Mouse (Mus musculus) forebrain, embryonic 11.5 days (tissue): Measurements from ENCODE around the gene Oxt. TPM values are rescaled to one million over a fixed set of nuclear protein-coding genes. Genes with fewer than 3 reads are reported as not detected.
A peak's percentile ranks its signal among the peaks of the same experiment; 100 is the strongest.

Source experiments
- ATAC-seq: fragments of 200-750 bp; cut with Nextera tagmentation; replicated peaks from 2 replicates; pipeline ENCODE4 v1.8.0; 2017; ENCODE audit warnings: moderate TSS enrichment; ENCODE audit not compliant: low FRiP score
- DNase-seq: peaks from one replicate; pipeline ENCODE4 v3.0.0-alpha.2; 2017; ENCODE audit warnings: low spot score
- H3K27ac ChIP-seq: fragments of 300-500 bp; sonication (generic); 2 replicates; pipeline ENCODE4 v1.5.1; 2014; ENCODE audit warnings: low read depth, low read length
- H3K27me3 ChIP-seq: fragments of 300-500 bp; sonication (generic); 2 replicates; pipeline ENCODE4 v1.6.1; 2014; ENCODE audit warnings: mild to moderate bottlenecking, low read length, mixed read lengths; ENCODE audit not compliant: control insufficient read depth, insufficient read depth
- H3K36me3 ChIP-seq: fragments of 300-500 bp; sonication (generic); 2 replicates; pipeline ENCODE4 v1.6.1; 2014; ENCODE audit warnings: mild to moderate bottlenecking, low read length, moderate library complexity, mixed read lengths; ENCODE audit not compliant: control insufficient read depth, insufficient read depth
- H3K4me1 ChIP-seq: fragments of 300-500 bp; sonication (generic); replicated peaks from 2 replicates; pipeline ENCODE4 v1.6.1; 2014; ENCODE audit warnings: low read length, mixed read lengths; ENCODE audit not compliant: control insufficient read depth, insufficient read depth
- H3K4me2 ChIP-seq: fragments of 300-500 bp; sonication (generic); 2 replicates; pipeline ENCODE4 v1.6.1; 2014; ENCODE audit warnings: low read depth, mild to moderate bottlenecking, low read length, moderate library complexity, mixed read lengths; ENCODE audit not compliant: severe bottlenecking
- H3K4me3 ChIP-seq: fragments of 300-500 bp; sonication (generic); 2 replicates; pipeline ENCODE4 v1.5.1; 2014; ENCODE audit warnings: low read depth, low read length
- H3K9ac ChIP-seq: fragments of 300-500 bp; sonication (generic); 2 replicates; pipeline ENCODE4 v1.6.1; 2014; ENCODE audit warnings: low read length
- H3K9me3 ChIP-seq: fragments of 300-500 bp; sonication (generic); 2 replicates; pipeline ENCODE4 v1.6.1; 2016; ENCODE audit warnings: low read length, mixed read lengths; ENCODE audit not compliant: control insufficient read depth
- WGBS: fragments of 180-500 bp; shearing (Covaris S2); extraction: QIAGEN DNeasy Blood & Tissue Kit; methylation state at CpG from one replicate; pipeline ENCODE4 v1.1.7; 2014; 5-methylcytosine and 5-hydroxymethylcytosine counted together
- polyA plus RNA-seq: library from polyadenylated mRNA; unstranded; fragments of >200 nt; fragmentation: Nextera tagmentation; extraction: Ambion mirVana; gene quantifications from 2 replicates; pipeline ENCODE4 v1.2.1, GENCODE M21; 2014

The Oxt gene
- polyA plus RNA-seq, 1 experiment from 2014 or later: not detected

DNA sequence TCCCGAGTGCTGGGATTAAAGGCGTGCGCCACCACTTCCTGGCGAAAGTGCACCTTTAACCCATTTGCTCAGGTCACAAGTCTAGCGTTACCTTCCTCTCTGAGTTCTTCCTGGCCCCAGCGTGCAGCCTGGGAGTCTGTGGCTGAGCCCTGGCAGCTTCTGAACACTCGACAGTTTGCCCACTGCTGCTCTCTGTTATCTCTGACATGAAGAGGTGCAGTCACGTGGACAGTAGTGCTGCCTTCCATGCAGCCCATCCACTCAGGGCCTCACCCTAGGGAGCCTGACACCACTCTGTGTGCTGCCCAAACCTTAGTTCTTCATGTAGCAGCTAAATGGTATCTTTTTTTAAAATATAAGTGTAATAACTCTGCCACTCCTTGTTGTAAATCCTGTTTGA is 29.0 kb upstream of the Oxt start:
- H3K27me3 ChIP-seq: no peaks in the 10 kb centered on the region
- H3K4me3 ChIP-seq: no peak overlapping the region
- no peak overlapping the region for H3K27ac ChIP-seq
- H3K9ac ChIP-seq: no peak overlapping the region
- no peak overlapping the region for H3K4me2 ChIP-seq
- no peaks in the 10 kb centered on the region for H3K9me3 ChIP-seq
- ATAC-seq (no peak), DNase-seq (no peak)
- WGBS: 92% methylated on average over 8 of the region's 8 CpGs
- no peaks in the 10 kb centered on the region for H3K4me1 ChIP-seq
- peaks cover 2% of the 10 kb centered on the region; the same call in 1 of the 2 replicates for H3K36me3 ChIP-seq

DNA sequence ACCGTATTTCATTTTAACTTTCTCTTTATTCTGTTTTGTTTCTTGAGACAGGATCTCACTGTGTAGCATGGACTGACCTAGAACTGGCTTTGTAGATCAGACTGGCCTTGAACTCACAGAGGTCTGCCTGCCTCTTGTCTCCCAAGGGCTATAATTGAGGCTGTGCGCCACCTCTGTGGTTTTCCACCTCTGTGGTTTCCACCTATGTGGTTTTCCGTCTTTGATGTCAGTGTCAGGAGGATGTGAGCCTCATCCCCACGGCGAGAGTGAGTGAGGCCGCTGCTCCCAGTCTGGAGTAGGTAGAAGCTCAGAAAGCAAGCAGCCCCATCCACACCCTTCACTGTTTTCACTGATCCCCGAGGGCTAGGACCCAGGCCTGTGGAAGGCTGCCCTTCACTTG is 21.1 kb upstream of the Oxt start:
- DNase-seq (no peak), ATAC-seq (no peak)
- Histone ChIP-seq H3K27ac (no peak overlapping the region), H3K4me1 (no peaks in the 10 kb centered on the region), H3K4me3 (no peak overlapping the region), H3K4me2 (no peak overlapping the region), H3K27me3 (no peaks in the 10 kb centered on the region), H3K36me3 (no peaks in the 10 kb centered on the region; the same call in 1 of the 2 replicates), H3K9ac (no peak overlapping the region), H3K9me3 (no peaks in the 10 kb centered on the region)
- 87% methylated on average over 7 of the region's 7 CpGs for WGBS

DNA sequence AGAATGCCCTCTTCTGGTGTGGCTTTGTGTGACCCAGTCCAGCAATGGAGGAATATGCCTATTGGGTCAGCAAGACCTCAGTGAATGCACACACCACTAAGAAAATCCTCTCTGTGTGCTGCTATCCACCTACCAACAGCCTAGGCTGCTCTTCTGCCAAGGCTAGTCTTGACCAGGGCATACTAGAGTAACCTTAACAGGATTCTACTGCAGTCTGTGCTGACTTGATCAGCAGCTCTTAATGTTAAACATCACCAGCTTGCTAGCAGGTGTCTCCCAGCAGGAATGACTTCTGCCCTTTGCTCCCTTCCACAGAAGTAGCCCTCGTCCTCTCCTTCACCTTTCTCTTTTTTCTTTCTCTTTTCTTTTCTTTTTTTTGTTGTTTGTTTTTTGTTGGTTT is 19.7 kb upstream of the Oxt start:
- DNase-seq: no peak
- H3K27ac ChIP-seq: no peak overlapping the region
- H3K4me3 ChIP-seq: no peak overlapping the region
- no peaks in the 10 kb centered on the region for H3K27me3 ChIP-seq
- no peak overlapping the region for H3K4me2 ChIP-seq
- H3K9me3 ChIP-seq: no peaks in the 10 kb centered on the region
- H3K4me1 ChIP-seq: no peaks in the 10 kb centered on the region
- WGBS: 81% methylated on average over 1 of the region's 1 CpGs
- no peak overlapping the region for H3K9ac ChIP-seq
- no peaks in the 10 kb centered on the region; the same call in 1 of the 2 replicates for H3K36me3 ChIP-seq
- ATAC-seq: no peak

DNA sequence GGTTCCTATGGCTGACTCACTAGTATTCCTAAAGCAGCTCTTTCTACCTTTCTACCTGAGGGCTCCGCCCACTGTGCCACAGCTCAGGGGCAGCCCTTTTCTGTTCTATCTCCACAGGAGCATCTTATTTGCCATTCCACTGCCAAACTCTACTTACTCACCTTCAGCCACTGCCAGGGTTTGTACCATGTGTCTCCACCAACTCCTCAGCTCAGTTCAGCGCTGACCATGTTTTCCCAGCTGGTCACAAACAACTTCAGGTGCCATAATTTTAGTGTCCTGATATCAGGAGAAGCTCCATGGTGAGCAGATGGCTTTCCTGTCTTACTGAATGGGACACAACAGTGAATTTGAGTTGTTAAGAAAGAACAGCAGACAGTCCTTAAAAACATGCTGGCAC is 18.5 kb upstream of the Oxt start:
- Histone ChIP-seq H3K36me3 (no peaks in the 10 kb centered on the region; the same call in 1 of the 2 replicates), H3K4me3 (no peak overlapping the region), H3K9me3 (no peaks in the 10 kb centered on the region), H3K27me3 (no peaks in the 10 kb centered on the region), H3K4me2 (no peak overlapping the region), H3K4me1 (no peaks in the 10 kb centered on the region), H3K9ac (no peak overlapping the region), H3K27ac (no peak overlapping the region)
- DNase-seq (no peak), ATAC-seq (no peak)
- 97% methylated on average over 2 of the region's 2 CpGs for WGBS

DNA sequence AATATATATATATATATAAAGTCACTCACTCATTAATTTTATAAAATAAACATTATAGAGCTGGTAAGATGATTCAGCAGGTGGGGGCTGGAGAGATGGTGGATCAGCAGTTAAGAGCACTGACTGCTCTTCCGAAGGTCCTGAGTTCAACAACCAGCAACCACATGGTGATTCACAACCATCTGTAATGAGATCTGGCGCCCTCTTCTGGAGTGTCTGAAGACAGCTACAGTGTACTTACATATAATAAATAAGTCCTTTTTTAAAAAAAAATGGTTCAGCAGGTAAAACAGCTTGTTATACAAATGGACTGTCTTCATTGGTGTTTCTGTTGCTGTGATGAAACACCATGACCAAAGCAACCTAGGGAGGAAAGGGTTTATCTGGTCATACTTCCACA is 18.0 kb upstream of the Oxt start:
- Histone ChIP-seq H3K36me3 (no peaks in the 10 kb centered on the region; the same call in 1 of the 2 replicates), H3K27me3 (no peaks in the 10 kb centered on the region), H3K9ac (no peak overlapping the region), H3K4me2 (no peak overlapping the region), H3K27ac (no peak overlapping the region), H3K4me1 (peaks cover 3% of the 10 kb centered on the region; the same call in 1 of the 2 replicates), H3K9me3 (no peaks in the 10 kb centered on the region), H3K4me3 (no peak overlapping the region)
- ATAC-seq: no peak
- DNase-seq: no peak
- 69% methylated on average over 2 of the region's 2 CpGs for WGBS

DNA sequence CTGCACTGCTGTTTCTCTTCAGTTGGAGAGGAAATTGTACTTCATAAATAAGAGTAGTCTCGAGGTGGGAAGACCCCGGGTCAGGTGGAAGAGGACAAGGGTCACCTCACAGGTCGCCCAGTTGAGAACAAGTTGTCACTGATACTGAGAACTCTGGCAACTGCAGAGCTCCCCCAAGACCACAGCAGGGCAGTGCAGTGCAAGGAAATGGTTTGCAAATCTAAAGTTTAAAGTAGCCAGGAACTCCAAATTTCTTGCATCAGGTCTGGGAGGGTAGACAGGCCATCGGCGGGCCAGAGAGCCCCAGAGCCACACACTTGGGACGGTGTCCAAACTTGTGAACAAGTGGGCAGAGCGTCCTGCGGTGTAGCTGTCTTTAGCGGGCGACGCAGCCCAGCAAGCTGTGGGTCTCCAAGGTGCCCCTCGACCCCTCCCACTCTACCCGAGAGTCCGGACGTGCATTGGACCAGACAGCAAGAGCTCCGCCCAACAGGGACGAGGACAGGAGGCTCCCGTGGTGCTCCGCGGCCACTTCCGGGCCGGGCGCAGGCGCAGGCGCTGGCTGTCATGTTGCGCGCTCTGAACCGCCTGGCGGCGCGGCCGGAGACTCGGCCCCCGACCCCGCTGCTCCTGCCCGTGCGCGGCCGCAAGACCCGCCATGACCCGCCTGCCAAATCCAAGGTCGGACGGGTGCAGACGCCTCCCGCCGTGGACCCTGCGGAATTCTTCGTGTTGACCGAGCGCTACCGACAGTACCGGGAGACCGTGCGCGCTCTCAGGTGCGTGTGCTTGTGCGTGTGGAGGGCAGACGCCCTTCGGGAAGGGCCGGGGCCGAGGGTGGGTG is 12.5 kb upstream of the Oxt start, which contains the start of gene Mrps26:
Mrps26 (plus strand) TSS at position 531 of the 844 bp plus-strand sequence.
- ATAC-seq (peak; percentile 99), DNase-seq (peak; percentile 95)
- Histone ChIP-seq H3K27me3 (no peaks in the 10 kb centered on the region), H3K9me3 (no peaks in the 10 kb centered on the region), H3K9ac (peak within 1 kb of the TSS; percentile 85), H3K4me1 (peaks cover 7% of the 10 kb centered on the region; the same call in 1 of the 2 replicates), H3K4me3 (peak within 1 kb of the TSS; percentile 86), H3K27ac (no peak within 1 kb of the TSS; the same call in 1 of the 2 replicates), H3K4me2 (peak within 1 kb of the TSS; percentile 93), H3K36me3 (no peaks in the 10 kb centered on the region; the same call in 1 of the 2 replicates)
- WGBS: under 1% methylated on average over 61 of the region's 61 CpGs

DNA sequence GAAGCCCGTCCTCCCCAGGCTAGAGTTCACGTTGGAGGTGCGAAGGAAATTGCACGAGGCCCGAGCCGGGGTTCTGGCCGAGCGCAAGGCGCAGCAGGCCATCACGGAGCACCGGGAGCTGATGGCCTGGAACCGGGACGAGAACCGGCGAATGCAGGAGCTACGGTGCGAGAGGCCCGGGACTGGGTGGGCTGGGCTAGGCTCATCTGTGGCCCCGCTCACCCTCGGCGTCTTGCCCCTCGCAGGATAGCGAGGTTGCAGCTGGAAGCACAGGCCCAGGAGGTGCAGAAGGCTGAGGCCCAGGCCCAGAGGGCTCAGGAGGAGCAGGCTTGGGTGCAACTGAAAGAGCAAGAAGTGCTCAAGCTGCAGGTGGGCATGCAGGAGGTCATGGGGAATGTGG is 11.9 kb upstream of the Oxt start:
- under 1% methylated on average over 23 of the region's 23 CpGs for WGBS
- peak overlapping the region; percentile 93 for H3K4me2 ChIP-seq
- no peaks in the 10 kb centered on the region for H3K9me3 ChIP-seq
- no peaks in the 10 kb centered on the region; the same call in 1 of the 2 replicates for H3K36me3 ChIP-seq
- DNase-seq (no peak), ATAC-seq (peak; percentile 41)
- H3K27me3 ChIP-seq: no peaks in the 10 kb centered on the region
- peak overlapping the region; percentile 86 for H3K4me3 ChIP-seq
- peaks cover 7% of the 10 kb centered on the region; the same call in 1 of the 2 replicates for H3K4me1 ChIP-seq
- no peak overlapping the region for H3K27ac ChIP-seq
- H3K9ac ChIP-seq: peak overlapping the region; percentile 85

DNA sequence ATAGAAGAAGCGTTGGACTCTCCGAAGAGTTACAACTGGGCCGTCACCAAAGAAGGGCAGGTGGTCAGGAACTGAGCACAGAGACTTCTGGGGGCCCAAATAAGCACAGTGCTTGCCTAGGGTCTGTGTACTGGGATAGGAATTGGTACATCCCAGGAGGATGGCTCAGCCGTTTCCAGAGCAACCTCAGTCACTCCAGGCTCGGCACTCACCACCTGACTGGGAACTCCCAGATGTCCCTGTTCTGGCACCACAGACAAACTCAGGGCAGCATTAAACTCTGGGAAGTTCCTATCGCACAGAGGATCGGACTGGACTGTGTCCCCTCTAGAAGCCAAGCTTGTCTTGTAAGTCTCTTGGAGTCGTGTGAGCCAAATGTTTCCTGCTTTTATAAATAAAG is 11.0 kb upstream of the Oxt start:
- DNase-seq (no peak), ATAC-seq (no peak)
- Histone ChIP-seq H3K4me3 (no peak overlapping the region), H3K27ac (no peak overlapping the region), H3K4me1 (peaks cover 7% of the 10 kb centered on the region; the same call in 1 of the 2 replicates), H3K9ac (no peak overlapping the region), H3K27me3 (no peaks in the 10 kb centered on the region), H3K36me3 (no peaks in the 10 kb centered on the region; the same call in 1 of the 2 replicates), H3K4me2 (no peak overlapping the region), H3K9me3 (no peaks in the 10 kb centered on the region)
- WGBS: 84% methylated on average over 8 of the region's 8 CpGs
